Mouse (Mus musculus) CH12.LX (cell line): ENCODE data around the gene Foxa3. TPM values are rescaled to one million over a fixed set of nuclear protein-coding genes. Genes with fewer than 3 reads are reported as not detected.

Experiments
- DNase-seq: peaks from one replicate; pipeline ENCODE4 v3.0.0-alpha.2; 2013; ENCODE audit errors: extremely low read depth
- H3K27ac ChIP-seq: 2 replicates; pipeline ENCODE4 v1.5.1; 2012; ENCODE audit warnings: low read depth, mild to moderate bottlenecking, control low read depth, moderate library complexity; ENCODE audit not compliant: insufficient read depth
- H3K27me3 ChIP-seq: replicated peaks from 2 replicates; pipeline ENCODE3; 2012; ENCODE audit warnings: inconsistent platforms
- H3K36me3 ChIP-seq, 2 experiments: replicated peaks in 1 of 2; 2 replicates each; pipeline versions ENCODE3 to v1.6.1; 2012; ENCODE audit warnings: inconsistent platforms in 1 of 2, low read length in 1 of 2, mild to moderate bottlenecking in 1 of 2, mixed read lengths in 1 of 2, moderate library complexity in 1 of 2; ENCODE audit not compliant: control insufficient read depth in 1 of 2, insufficient read depth in 1 of 2
- H3K4me1 ChIP-seq, 2 experiments: 2 replicates each; pipeline ENCODE4 v1.6.1; 2012; ENCODE audit warnings: inconsistent platforms in 1 of 2, moderate library complexity in 1 of 2; ENCODE audit not compliant: insufficient read depth in 2 of 2, control insufficient read depth in 1 of 2
- H3K4me2 ChIP-seq: 2 replicates; pipeline ENCODE4 v1.6.1; 2012; ENCODE audit warnings: low read depth, mild to moderate bottlenecking, control low read depth; ENCODE audit not compliant: poor library complexity, insufficient read depth, severe bottlenecking
- H3K4me3 ChIP-seq, 3 experiments: fragments of 150-350 bp in 1 of 3; sonication (generic) in 1 of 3; replicated peaks in 1 of 3; 2 replicates each; pipeline versions ENCODE3 to v1.5.1; 2011 to 2012; ENCODE audit warnings: low read depth in 2 of 3, low read length in 2 of 3, mild to moderate bottlenecking in 2 of 3, moderate library complexity in 2 of 3, control low read depth in 1 of 3, improper control_type of control experiment in 1 of 3, inconsistent platforms in 1 of 3, mixed read lengths in 1 of 3; ENCODE audit not compliant: poor library complexity in 1 of 3
- H3K79me2 ChIP-seq: replicated peaks from 2 replicates; pipeline ENCODE4 v1.6.1; 2012; ENCODE audit warnings: mild to moderate bottlenecking, moderate library complexity; ENCODE audit not compliant: control insufficient read depth, poor library complexity, insufficient read depth, severe bottlenecking; ENCODE audit errors: extremely low read depth
- H3K9ac ChIP-seq: 2 replicates; pipeline ENCODE4 v1.6.1; 2012; ENCODE audit warnings: low read depth, mild to moderate bottlenecking, control low read depth, moderate library complexity; ENCODE audit not compliant: insufficient read depth
- H3K9me3 ChIP-seq: replicated peaks from 2 replicates; pipeline ENCODE3; 2012; ENCODE audit warnings: low read length, inconsistent platforms, mixed read lengths
- CHD2 ChIP-seq: IDR thresholded peaks from 2 replicates; pipeline ENCODE4 v1.6.1; 2011; ENCODE audit warnings: low read length, improper control_type of control experiment
- CTCF ChIP-seq, 2 experiments: IDR thresholded peaks in 1 of 2; conservative IDR thresholded peaks in 1 of 2; 2 replicates each; pipeline ENCODE4 v1.5.1; 2011 to 2012; ENCODE audit warnings: low read depth in 2 of 2, low read length in 2 of 2, improper control_type of control experiment in 1 of 2, inconsistent platforms in 1 of 2, mild to moderate bottlenecking in 1 of 2, moderate library complexity in 1 of 2
- ELF1 ChIP-seq: IDR thresholded peaks from 2 replicates; pipeline ENCODE4 v1.6.1; 2014; ENCODE audit warnings: low read depth, mild to moderate bottlenecking, inconsistent platforms, low read length, improper control_type of control experiment
- ETS1 ChIP-seq: conservative IDR thresholded peaks from 2 replicates; pipeline ENCODE4 v1.6.1; 2012; ENCODE audit warnings: low read depth, mild to moderate bottlenecking, inconsistent platforms, low read length, improper control_type of control experiment, moderate library complexity
- GABPA ChIP-seq: IDR thresholded peaks from 2 replicates; pipeline ENCODE4 v1.6.1; 2012; ENCODE audit warnings: low read depth, low read length, improper control_type of control experiment, inconsistent platforms; ENCODE audit not compliant: insufficient replicate concordance
- IRF4 ChIP-seq: IDR thresholded peaks from 2 replicates; pipeline ENCODE4 v1.6.1; 2014; ENCODE audit warnings: low read depth, mild to moderate bottlenecking, inconsistent platforms, low read length, improper control_type of control experiment
- JUN ChIP-seq: IDR thresholded peaks from 2 replicates; pipeline ENCODE4 v1.6.1; 2011; ENCODE audit warnings: low read depth, mild to moderate bottlenecking, low read length, improper control_type of control experiment, moderate library complexity; ENCODE audit not compliant: insufficient read depth
- MAFK ChIP-seq: IDR thresholded peaks from 2 replicates; pipeline ENCODE4 v1.6.1; 2011; ENCODE audit warnings: low read length, improper control_type of control experiment; ENCODE audit not compliant: insufficient replicate concordance
- MAZ ChIP-seq: IDR thresholded peaks from 2 replicates; pipeline ENCODE4 v1.6.1; 2012; ENCODE audit warnings: low read depth, mild to moderate bottlenecking, inconsistent platforms, low read length, improper control_type of control experiment, moderate library complexity
- MEF2A ChIP-seq: IDR thresholded peaks from 2 replicates; pipeline ENCODE4 v1.6.1; 2014; ENCODE audit warnings: low read depth, mild to moderate bottlenecking, inconsistent platforms, low read length, improper control_type of control experiment, borderline replicate concordance
- MXI1 ChIP-seq: IDR thresholded peaks from 2 replicates; pipeline ENCODE4 v1.6.1; 2011; ENCODE audit warnings: mild to moderate bottlenecking, low read depth, low read length, improper control_type of control experiment
- NELFE ChIP-seq: IDR thresholded peaks from 2 replicates; pipeline ENCODE4 v1.6.1; 2011; ENCODE audit warnings: low read depth, low read length, improper control_type of control experiment
- NRF1 ChIP-seq: IDR thresholded peaks from 2 replicates; pipeline ENCODE4 v1.6.1; 2014; ENCODE audit warnings: low read depth, mild to moderate bottlenecking, inconsistent platforms, low read length, improper control_type of control experiment, moderate library complexity
- POLR2A ChIP-seq: IDR thresholded peaks from 2 replicates; pipeline ENCODE4 v1.6.1; 2011; ENCODE audit warnings: low read depth, mild to moderate bottlenecking, improper control_type of control experiment, low read length
- RAD21 ChIP-seq: IDR thresholded peaks from 2 replicates; pipeline ENCODE4 v1.6.1; 2011; ENCODE audit warnings: low read depth, mild to moderate bottlenecking, low read length, improper control_type of control experiment, moderate library complexity
- SIN3A ChIP-seq: IDR thresholded peaks from 2 replicates; pipeline ENCODE4 v1.6.1; 2012; ENCODE audit warnings: low read length, improper control_type of control experiment, inconsistent platforms
- SMC3 ChIP-seq: IDR thresholded peaks from 2 replicates; pipeline ENCODE4 v1.6.1; 2011; ENCODE audit warnings: low read depth, low read length, improper control_type of control experiment
- TCF12 ChIP-seq: IDR thresholded peaks from 2 replicates; pipeline ENCODE4 v1.6.1; 2014; ENCODE audit warnings: low read depth, mild to moderate bottlenecking, inconsistent platforms, low read length, improper control_type of control experiment
- USF1 ChIP-seq: IDR thresholded peaks from 2 replicates; pipeline ENCODE4 v1.6.1; 2014; ENCODE audit warnings: low read depth, mild to moderate bottlenecking, inconsistent platforms, low read length, improper control_type of control experiment
- ZC3H11A ChIP-seq: IDR thresholded peaks from 2 replicates; pipeline ENCODE4 v1.6.1; 2012; ENCODE audit warnings: low read depth, mild to moderate bottlenecking, inconsistent platforms, low read length, improper control_type of control experiment
- ZNF384 ChIP-seq: IDR thresholded peaks from 2 replicates; pipeline ENCODE4 v1.6.1; 2012; ENCODE audit warnings: low read depth, low read length, improper control_type of control experiment, inconsistent platforms
- dilution Hi-C: fragments of 300-500 bp; cut with MboI; formaldehyde crosslinking; loops from 2 replicates; pipeline ENCODE4 v1.14.3; 2020; ENCODE audit warnings: low sequenced_read_pairs; ENCODE audit not compliant: extremely low pct_unique_long_range_greater_than_20kb, extremely low pct_ligation_motif_present
- in situ Hi-C: fragments of 300-500 bp; cut with MboI; formaldehyde crosslinking; loops from 3 replicates; pipeline ENCODE4 v1.14.3; 2019; ENCODE audit warnings: low sequenced_read_pairs, low pct_ligation_motif_present, low pct_unique_long_range_greater_than_20kb, mixed read lengths
- polyA plus RNA-seq: library from polyadenylated mRNA; unstranded; fragments of >175 nt; gene quantifications from 2 replicates; pipeline ENCODE4 v1.2.1, GENCODE M21; 2012; ENCODE audit warnings: low read depth; ENCODE audit not compliant: insufficient read length
- total RNA-seq, 2 experiments: library from RNA; depleted of rRNA; stranded (reverse); fragments of 300-350 nt in 1 of 2; fragments of >200 nt in 1 of 2; gene quantifications; 2 replicates each; pipeline ENCODE4 v1.2.3; 2012 to 2014

Gene Foxa3
- total and polyA plus RNA-seq, 3 experiments: 0.08 TPM; not detected in 2

DNA sequence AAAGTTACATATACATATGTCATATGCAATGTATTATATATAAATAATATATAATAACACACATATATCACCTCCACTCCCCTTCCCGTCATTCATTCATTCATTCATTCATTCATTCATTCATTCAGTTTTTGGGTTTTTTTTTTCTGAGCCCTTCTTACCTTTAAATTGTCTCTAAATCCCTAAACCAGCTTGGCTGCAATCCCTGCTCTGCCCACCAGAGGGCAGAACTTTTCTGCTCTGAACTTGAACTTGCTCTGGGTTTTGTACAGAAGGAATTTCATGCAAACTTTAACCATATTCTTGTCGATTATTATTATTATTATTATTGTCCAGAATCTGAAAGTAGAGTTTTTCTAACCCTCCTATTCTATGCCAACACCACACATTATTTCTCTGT lies 45.4 kb upstream of the Foxa3 start:
- dilution Hi-C loops: no loop called here
- Histone ChIP-seq H3K9ac (no peak overlapping the region), H3K36me3 (peaks cover 0 to 22% of the 10 kb centered on the region in 2 experiments), H3K4me1 (no peaks in the 10 kb centered on the region), H3K4me3 (no peak overlapping the region), H3K79me2 (no peaks in the 10 kb centered on the region)
- no peak for TF ChIP-seq USF1
- no peak for TF ChIP-seq MAZ
- TF ChIP-seq MAFK: no peak
- no peak for TF ChIP-seq TCF12
- TF ChIP-seq SIN3A: 0 out of 2 replicates have a peak, but pooled peaks have one; percentile 36
- TF ChIP-seq SMC3: peak; percentile 92
- TF ChIP-seq GABPA: no peak
- peak; percentile 67 for TF ChIP-seq ZNF384
- TF ChIP-seq ZC3H11A: peak; percentile 67
- peak; percentile 86 to 93 for TF ChIP-seq CTCF (conservative IDR thresholded peaks at IDR 0.05 in 1 of 2, IDR thresholded peaks at IDR 0.05 in 1 of 2; ENCODE audit: low read depth in 2 of 2, low read length in 2 of 2)
- peak; percentile 74 for TF ChIP-seq RAD21
- TF ChIP-seq, all 38 proteins: peak for 6
- DNase-seq: peak; percentile 74
- H3K27ac ChIP-seq: no peak overlapping the region
- H3K9me3 ChIP-seq: peaks cover 7% of the 10 kb centered on the region
- no peak overlapping the region for H3K4me2 ChIP-seq
- in situ Hi-C loops: no loop called here
- peaks cover 12% of the 10 kb centered on the region for H3K27me3 ChIP-seq

DNA sequence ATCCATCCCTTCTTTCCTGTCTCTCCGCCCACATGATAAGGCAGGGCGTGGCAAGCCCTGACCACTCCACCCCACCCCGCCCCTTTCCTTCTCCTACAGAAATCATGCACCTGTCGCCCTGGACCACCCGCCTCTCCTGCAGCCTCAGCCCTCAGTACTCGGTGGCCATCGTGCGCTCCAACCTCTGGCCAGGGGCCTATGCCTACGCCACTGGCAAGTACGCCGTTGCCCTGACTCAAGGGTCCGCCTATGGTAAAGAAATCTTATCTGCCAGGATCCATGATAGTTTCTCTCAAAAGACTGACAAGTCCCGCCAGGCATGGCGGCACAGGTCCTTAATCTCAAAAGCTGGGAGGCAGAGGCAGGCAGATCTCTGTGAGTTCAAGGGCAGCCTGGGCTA lies 44.6 kb upstream of the Foxa3 start:
- H3K4me2 ChIP-seq: no peak overlapping the region
- H3K9ac ChIP-seq: no peak overlapping the region
- in situ Hi-C loops: no loop called here
- H3K79me2 ChIP-seq: no peaks in the 10 kb centered on the region
- H3K36me3 ChIP-seq: peaks cover 0 to 26% of the 10 kb centered on the region in 2 experiments
- H3K27ac ChIP-seq: no peak overlapping the region
- no peak overlapping the region for H3K4me3 ChIP-seq
- dilution Hi-C loops: no loop called here
- no peak for DNase-seq
- H3K4me1 ChIP-seq: no peaks in the 10 kb centered on the region
- peaks cover 2% of the 10 kb centered on the region for H3K9me3 ChIP-seq
- no peak for TF ChIP-seq USF1
- no peak for TF ChIP-seq NELFE
- TF ChIP-seq IRF4: no peak
- no peak for TF ChIP-seq GABPA
- TF ChIP-seq JUN: no peak
- no peak for TF ChIP-seq MAFK
- TF ChIP-seq ETS1: no peak
- H3K27me3 ChIP-seq: peaks cover 5% of the 10 kb centered on the region

DNA sequence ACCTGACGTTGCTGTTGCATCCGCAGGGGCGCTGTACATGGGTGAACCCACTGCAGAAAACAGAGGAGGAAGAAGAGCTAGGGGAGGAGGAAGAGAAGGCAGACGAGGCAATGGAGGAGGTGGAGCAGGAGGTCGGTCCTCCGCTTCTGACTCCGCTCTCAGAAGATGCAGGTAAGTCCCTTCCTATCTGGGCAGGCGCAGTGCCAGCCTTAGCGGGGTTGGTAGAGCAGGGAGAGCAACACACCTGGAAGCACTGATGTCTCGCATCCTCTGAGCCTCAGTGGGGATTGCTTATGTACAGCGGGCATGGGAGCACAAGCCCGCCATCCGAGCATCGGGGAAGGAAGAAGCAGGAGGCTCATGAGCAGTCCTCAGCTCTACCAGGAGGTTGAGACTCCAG lies 43.7 kb upstream of the Foxa3 start:
- no peaks in the 10 kb centered on the region for H3K4me1 ChIP-seq
- dilution Hi-C loops (no loop called here), in situ Hi-C loops (no loop called here)
- no peak for DNase-seq
- no peak overlapping the region for H3K27ac ChIP-seq
- H3K79me2 ChIP-seq: no peaks in the 10 kb centered on the region
- TF ChIP-seq MXI1 (no peak), NELFE (no peak), POLR2A (no peak), SMC3 (no peak), MEF2A (no peak), SIN3A (no peak), ELF1 (no peak), CHD2 (no peak), NRF1 (no peak), TCF12 (no peak)
- no peak overlapping the region for H3K4me3 ChIP-seq
- H3K9me3 ChIP-seq: peaks cover 2% of the 10 kb centered on the region
- H3K9ac ChIP-seq: no peak overlapping the region
- no peak overlapping the region for H3K4me2 ChIP-seq
- H3K36me3 ChIP-seq: peaks cover 0 to 29% of the 10 kb centered on the region in 2 experiments
- no peaks in the 10 kb centered on the region for H3K27me3 ChIP-seq
